Mouse (Mus musculus): ENCODE measurements around the gene Chst8. TPM values are rescaled to one million over a fixed set of nuclear protein-coding genes. Genes with fewer than 3 reads are reported as not detected.

Chst8 gene
- polyA plus RNA-seq, 1 experiment, result 5.3 TPM

GRCm38 (mm10) chr7:34826255-34826909 lies 13.9 kb upstream of the Chst8 start:
- H3K4me1 ChIP-seq (ENCODE audit: control insufficient read depth, insufficient read depth, low read length), result no peaks in the 10 kb centered on the region
- H3K4me3 ChIP-seq (replicated peaks; ENCODE audit: extremely low read depth, low read depth, low read length), result no peak overlapping the region
- no peak for DNase-seq
- peak; percentile 26; the same call in 1 of the 2 replicates for TF ChIP-seq CTCF (IDR thresholded peaks at IDR 0.05; ENCODE audit: insufficient read depth, low read length)
- TF ChIP-seq POLR2A (IDR thresholded peaks at IDR 0.05; ENCODE audit: borderline replicate concordance, extremely low read depth, low read depth, low read length), result no peak
- WGBS, result 48% methylated on average over 3 of the region's 3 CpGs

GRCm38 (mm10) chr7:34821587-34821986 lies 9.1 kb upstream of the Chst8 start:
- DNase-seq, result no peak

GRCm38 (mm10) chr7:34820554-34820953 lies 8.0 kb upstream of the Chst8 start:
- H3K4me3 ChIP-seq (replicated peaks; ENCODE audit: extremely low read depth, low read depth, low read length), result no peak overlapping the region
- H3K4me1 ChIP-seq (ENCODE audit: control insufficient read depth, insufficient read depth, low read length), result no peaks in the 10 kb centered on the region
- WGBS, result 30% methylated on average over 6 of the region's 6 CpGs
- no peak for DNase-seq
- TF ChIP-seq POLR2A (IDR thresholded peaks at IDR 0.05; ENCODE audit: borderline replicate concordance, extremely low read depth, low read depth, low read length), result no peak
- TF ChIP-seq CTCF (IDR thresholded peaks at IDR 0.05; ENCODE audit: insufficient read depth, low read length), result no peak

More at GRCm38 (mm10) chr7:34821587-34821986, 9.1 kb upstream of the Chst8 start:
- Histone ChIP-seq H3K4me3 (replicated peaks; ENCODE audit: extremely low read depth, low read depth, low read length) (no peak overlapping the region), H3K4me1 (ENCODE audit: control insufficient read depth, insufficient read depth, low read length) (no peaks in the 10 kb centered on the region)
- no peak for TF ChIP-seq POLR2A (IDR thresholded peaks at IDR 0.05; ENCODE audit: borderline replicate concordance, extremely low read depth, low read depth, low read length)
- no peak for TF ChIP-seq CTCF (IDR thresholded peaks at IDR 0.05; ENCODE audit: insufficient read depth, low read length)
- whole genome bisulfite sequencing, result 72% methylated on average over 9 of the region's 9 CpGs

- no peaks in the 10 kb centered on the region for H3K4me1 ChIP-seq (ENCODE audit: control insufficient read depth, insufficient read depth, low read length)
- TF ChIP-seq POLR2A (IDR thresholded peaks at IDR 0.05; ENCODE audit: borderline replicate concordance, extremely low read depth, low read depth, low read length), result no peak
- TF ChIP-seq CTCF (IDR thresholded peaks at IDR 0.05; ENCODE audit: insufficient read depth, low read length), result no peak
- no peak for DNase-seq
- WGBS, result 89% methylated on average over 18 of the region's 18 CpGs
- no peak overlapping the region for H3K4me3 ChIP-seq (replicated peaks; ENCODE audit: extremely low read depth, low read depth, low read length)
These were observed 7.3 kb upstream of the Chst8 start for GRCm38 (mm10) chr7:34819796-34820195.

GRCm38 (mm10) chr7:34818660-34819059 lies 6.1 kb upstream of the Chst8 start:
- TF ChIP-seq CTCF (IDR thresholded peaks at IDR 0.05; ENCODE audit: insufficient read depth, low read length) (no peak), POLR2A (IDR thresholded peaks at IDR 0.05; ENCODE audit: borderline replicate concordance, extremely low read depth, low read depth, low read length) (no peak)
- H3K4me1 ChIP-seq (ENCODE audit: control insufficient read depth, insufficient read depth, low read length), result no peaks in the 10 kb centered on the region
- 85% methylated on average over 5 of the region's 5 CpGs for WGBS
- no peak overlapping the region for H3K4me3 ChIP-seq (replicated peaks; ENCODE audit: extremely low read depth, low read depth, low read length)
- no peak for DNase-seq

GRCm38 (mm10) chr7:34816981-34817380 lies 4.5 kb upstream of the Chst8 start:
- 76% methylated on average over 7 of the region's 7 CpGs for WGBS
- H3K4me1 ChIP-seq (ENCODE audit: control insufficient read depth, insufficient read depth, low read length), result no peaks in the 10 kb centered on the region
- TF ChIP-seq CTCF (IDR thresholded peaks at IDR 0.05; ENCODE audit: insufficient read depth, low read length) (no peak), POLR2A (IDR thresholded peaks at IDR 0.05; ENCODE audit: borderline replicate concordance, extremely low read depth, low read depth, low read length) (no peak)

GRCm38 (mm10) chr7:34814801-34815200 lies 2.3 kb upstream of the Chst8 start:
- TF ChIP-seq POLR2A (IDR thresholded peaks at IDR 0.05; ENCODE audit: borderline replicate concordance, extremely low read depth, low read depth, low read length) (no peak), CTCF (IDR thresholded peaks at IDR 0.05; ENCODE audit: insufficient read depth, low read length) (no peak)
- WGBS, result 58% methylated on average over 3 of the region's 3 CpGs
- Histone ChIP-seq H3K4me3 (replicated peaks; ENCODE audit: extremely low read depth, low read depth, low read length) (no peak overlapping the region), H3K4me1 (ENCODE audit: control insufficient read depth, insufficient read depth, low read length) (no peaks in the 10 kb centered on the region)
- DNase-seq, result no peak

More at GRCm38 (mm10) chr7:34816981-34817380, 4.5 kb upstream of the Chst8 start:
- no peak overlapping the region for H3K4me3 ChIP-seq (replicated peaks; ENCODE audit: extremely low read depth, low read depth, low read length)
- DNase-seq, result no peak

GRCm38 (mm10) chr7:34811531-34812526 lies 682 bp downstream of the Chst8 start:
- peak overlapping the region; percentile 31 for H3K4me3 ChIP-seq (replicated peaks; ENCODE audit: extremely low read depth, low read depth, low read length)
- no peak for TF ChIP-seq CTCF (IDR thresholded peaks at IDR 0.05; ENCODE audit: insufficient read depth, low read length)
- TF ChIP-seq POLR2A (IDR thresholded peaks at IDR 0.05; ENCODE audit: borderline replicate concordance, extremely low read depth, low read depth, low read length), result no peak
- DNase-seq, result peak; percentile 4
- H3K4me1 ChIP-seq (ENCODE audit: control insufficient read depth, insufficient read depth, low read length), result no peaks in the 10 kb centered on the region
- WGBS, result 1% methylated on average over 66 of the region's 66 CpGs

GRCm38 (mm10) chr7:34811060-34811459 lies 1.5 kb downstream of the Chst8 start:
- TF ChIP-seq POLR2A (IDR thresholded peaks at IDR 0.05; ENCODE audit: borderline replicate concordance, extremely low read depth, low read depth, low read length) (no peak), CTCF (IDR thresholded peaks at IDR 0.05; ENCODE audit: insufficient read depth, low read length) (no peak)
- Histone ChIP-seq H3K4me1 (ENCODE audit: control insufficient read depth, insufficient read depth, low read length) (no peaks in the 10 kb centered on the region), H3K4me3 (replicated peaks; ENCODE audit: extremely low read depth, low read depth, low read length) (no peak overlapping the region)
- WGBS, result 4% methylated on average over 10 of the region's 10 CpGs
- DNase-seq, result peak; percentile 4

Data from lung, adult 2 months (tissue).